Mouse (Mus musculus) gastrocnemius, postnatal 36 days (tissue): Measurements from ENCODE around the gene Tubgcp3. TPM values are rescaled to one million over a fixed set of nuclear protein-coding genes. Genes with fewer than 3 reads are reported as not detected.
A peak's percentile ranks its signal among the peaks of the same experiment; 100 is the strongest.
"Not testable (repeated sequence)": the region's sequence is repeated elsewhere in the genome, so short reads cannot be mapped to it uniquely, and the experiment has no call there.

ENCODE experiments used
- DNase-seq, 2 experiments: peaks; one replicate each; pipeline ENCODE4 v3.0.0; 2022
- intact Hi-C: fragments of 180-260 bp; cut with DNase I; formaldehyde crosslinking; loops from one replicate; pipeline ENCODE4 v1.15.1; 2025
- total RNA-seq, 2 experiments: library from RNA; stranded (reverse); gene quantifications; 2 replicates each; pipeline ENCODE4 v1.2.3; 2021

The Tubgcp3 gene
- total RNA-seq, 2 experiments from 2014 or later: 7.2 to 8.3 TPM

DNA sequence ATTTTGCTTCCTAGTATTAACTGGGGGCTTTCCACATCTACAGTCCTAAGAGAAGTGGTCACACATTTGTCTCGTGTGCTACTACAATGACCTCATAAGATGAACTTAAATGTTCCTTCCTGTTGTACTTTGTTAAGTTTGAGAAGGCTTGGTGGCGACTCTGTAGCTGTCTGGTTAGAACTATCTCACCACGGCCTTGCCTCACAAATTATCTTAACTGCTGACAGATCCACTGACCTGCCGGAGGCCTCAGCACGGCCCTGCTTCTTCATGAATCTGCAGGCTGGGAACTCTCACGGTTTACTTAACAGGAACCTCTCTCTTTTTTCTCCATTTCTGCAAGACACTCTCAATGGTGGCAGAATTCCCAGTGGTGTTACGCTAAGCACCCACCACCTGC, 27.2 kb downstream of the Tubgcp3 start:
- intact Hi-C loops: no loop called here
- DNase-seq: no peak

DNA sequence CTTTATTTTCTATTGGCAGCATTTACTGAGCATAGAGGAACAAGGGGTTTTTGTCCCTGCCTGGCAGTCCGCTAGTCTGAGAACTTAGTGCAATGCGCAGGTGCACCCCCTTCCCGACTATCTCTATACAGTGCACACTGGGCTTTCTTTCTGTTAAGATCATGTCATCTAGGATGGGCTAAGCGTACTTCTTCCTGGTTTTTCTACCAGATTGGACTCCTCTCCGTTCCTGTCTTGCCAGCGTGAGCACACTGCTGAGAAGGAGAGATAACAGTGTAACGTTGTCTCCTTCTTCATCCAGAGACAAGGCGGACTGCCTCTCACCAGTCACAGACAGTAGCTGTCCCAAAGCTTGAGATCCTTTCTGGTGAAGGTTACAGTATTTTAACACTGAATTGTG, 27.7 kb downstream of the Tubgcp3 start:
- intact Hi-C loops: no loop called here
- DNase-seq: no peak

DNA sequence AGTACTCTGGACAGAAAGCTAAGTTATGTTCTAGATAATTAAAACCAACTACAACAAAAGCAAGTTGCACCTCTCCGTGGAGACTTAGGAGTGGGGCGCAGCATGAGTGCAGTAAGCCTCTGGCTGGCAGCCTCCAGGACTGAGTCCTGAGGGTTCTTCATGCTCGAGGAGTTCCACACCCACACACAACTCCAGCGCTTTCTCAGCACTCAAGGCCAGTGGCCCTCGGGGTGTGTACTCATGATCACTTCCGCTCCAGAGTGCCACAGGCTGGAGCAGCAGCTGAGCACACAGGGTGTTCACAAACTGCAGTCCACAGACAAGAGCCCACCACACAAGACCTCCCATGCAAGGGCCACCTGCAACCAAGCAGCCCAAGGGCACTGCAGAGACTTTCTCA, 30.5 kb downstream of the Tubgcp3 start:
- intact Hi-C loops: no loop called here
- no peak for DNase-seq

DNA sequence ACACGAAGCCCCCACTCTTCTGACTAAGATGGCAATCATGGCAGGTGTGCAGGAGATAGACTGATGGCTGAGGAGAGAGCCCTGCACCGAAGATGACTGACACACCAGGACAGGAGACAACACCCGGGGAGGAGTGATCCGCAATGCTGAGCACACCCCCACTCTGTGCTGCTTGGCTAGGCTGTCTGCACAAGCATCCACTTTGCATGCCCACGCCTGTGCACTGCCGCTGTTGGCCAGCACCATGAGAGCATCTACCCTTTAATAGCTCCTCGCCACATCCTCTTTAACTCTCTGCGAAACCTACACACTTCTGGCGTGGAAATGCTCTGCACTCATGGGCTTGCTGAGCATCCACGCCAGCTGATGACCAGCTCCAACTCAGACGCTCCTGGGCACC, 33.6 kb downstream of the Tubgcp3 start:
- intact Hi-C loops: no loop called here
- DNase-seq: no peak

DNA sequence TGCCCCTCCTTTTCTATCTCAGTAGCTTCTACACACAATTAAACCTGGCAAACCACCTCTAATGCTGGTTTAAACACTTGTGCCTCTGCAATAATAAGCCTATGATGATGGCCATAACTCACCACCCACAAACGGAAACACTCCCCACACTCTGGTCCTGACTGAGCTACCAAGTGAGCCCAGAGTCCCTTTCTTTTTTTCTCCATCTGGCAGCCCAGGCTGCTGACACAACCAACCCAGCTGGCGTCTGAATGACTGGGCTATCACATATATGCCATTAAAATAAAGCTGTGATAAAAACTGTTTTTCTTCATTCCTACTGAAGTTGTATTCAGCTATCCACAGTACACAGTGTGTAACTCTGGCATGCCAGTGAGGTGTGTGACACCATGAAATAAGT, 36.7 kb downstream of the Tubgcp3 start:
- no peak for DNase-seq
- intact Hi-C loops: no loop called here

DNA sequence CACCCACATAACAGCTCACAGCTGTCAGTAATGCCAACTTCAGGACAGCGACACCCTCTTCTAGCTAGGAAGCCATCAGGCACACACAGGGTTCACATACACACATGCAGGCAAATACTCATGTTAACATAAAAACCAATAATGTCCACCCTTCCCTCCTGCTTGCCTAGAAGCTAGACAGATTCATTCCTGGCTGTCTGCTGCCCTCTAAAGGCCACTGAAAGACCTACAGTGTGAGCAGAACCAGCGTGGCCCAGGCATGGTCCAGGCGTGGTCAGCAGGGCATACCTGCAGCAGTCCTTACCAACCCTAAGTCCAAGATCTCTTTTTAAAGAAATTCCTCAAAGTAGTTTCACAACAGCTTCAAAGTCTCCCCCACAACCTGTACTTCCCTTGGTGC, 43.0 kb downstream of the Tubgcp3 start:
- no peak for DNase-seq
- intact Hi-C loops: no loop called here

DNA sequence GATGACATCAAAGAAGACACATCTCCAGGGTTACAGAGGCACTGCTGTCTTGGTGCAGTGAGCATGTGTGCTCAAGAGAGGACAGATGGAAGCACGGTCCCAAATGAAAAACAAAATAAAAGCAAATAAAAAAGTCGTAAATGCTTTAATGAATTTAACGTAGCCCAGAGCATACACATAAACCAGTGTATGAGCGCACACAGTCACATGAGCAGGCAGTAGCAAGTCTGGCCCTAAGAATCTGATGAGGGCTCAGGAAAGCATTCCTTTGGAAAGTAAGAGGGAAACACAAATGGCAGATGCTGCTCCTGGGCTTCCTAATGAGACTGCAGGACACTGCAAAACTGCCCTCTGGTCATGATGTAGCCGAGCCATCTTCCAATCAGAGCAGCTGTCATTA, 46.2 kb downstream of the Tubgcp3 start:
- intact Hi-C loops: no loop called here
- no peak for DNase-seq

DNA sequence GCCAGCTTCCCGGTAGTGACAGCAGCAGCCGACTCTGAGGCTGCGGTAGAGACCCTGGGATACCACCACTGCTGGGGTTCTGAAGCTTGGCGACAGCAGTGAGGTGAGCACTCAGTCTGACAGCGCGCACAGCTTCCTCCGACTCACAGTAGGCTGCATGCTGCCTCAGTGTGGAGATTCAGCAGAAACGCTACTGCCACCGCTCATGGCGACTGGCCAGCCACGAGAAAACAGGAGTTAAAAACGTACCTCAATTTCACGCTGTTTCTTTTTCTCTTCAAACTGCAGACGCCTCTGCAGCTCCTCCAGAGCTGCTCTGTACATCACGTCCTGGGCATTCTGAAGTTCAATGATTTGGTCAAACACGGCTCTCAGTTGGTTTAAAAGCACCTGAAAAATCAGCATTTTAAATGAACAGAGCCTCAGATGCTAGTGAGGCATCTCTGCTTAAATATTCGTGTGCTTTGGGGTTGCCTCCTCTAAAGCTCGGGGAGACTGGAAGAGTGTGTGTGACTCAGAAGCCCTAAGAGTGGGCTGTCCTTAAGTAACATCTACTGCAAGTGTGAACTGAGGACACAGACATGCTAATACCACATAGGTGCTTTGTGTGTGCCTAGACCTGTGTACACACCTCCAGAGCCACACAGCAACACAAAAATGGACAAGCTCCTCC, 50.4 kb downstream of the Tubgcp3 start:
- DNase-seq: no peak
- intact Hi-C loops: no loop called here

DNA sequence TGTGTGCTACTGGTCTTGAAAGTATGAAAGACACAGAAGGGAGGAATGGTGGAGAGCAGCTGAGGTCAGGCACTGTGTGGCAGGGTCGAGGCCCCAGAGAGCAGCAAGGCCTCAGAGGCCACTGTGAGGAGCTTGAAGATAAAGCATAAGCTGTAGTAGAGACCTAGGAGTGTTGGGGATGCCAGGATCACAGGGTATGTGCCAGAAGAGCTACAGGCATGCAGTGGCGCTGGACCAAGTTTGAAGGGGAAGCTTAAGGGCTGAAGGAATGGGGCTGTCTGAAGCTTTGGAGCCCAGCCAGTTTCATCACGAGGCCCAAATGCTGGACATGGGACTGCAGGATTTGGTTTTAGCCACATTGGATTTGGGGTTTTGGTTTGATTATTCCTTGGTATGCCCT, 54.7 kb downstream of the Tubgcp3 start:
- intact Hi-C loops, DNase-seq: not testable (repeated sequence)

DNA sequence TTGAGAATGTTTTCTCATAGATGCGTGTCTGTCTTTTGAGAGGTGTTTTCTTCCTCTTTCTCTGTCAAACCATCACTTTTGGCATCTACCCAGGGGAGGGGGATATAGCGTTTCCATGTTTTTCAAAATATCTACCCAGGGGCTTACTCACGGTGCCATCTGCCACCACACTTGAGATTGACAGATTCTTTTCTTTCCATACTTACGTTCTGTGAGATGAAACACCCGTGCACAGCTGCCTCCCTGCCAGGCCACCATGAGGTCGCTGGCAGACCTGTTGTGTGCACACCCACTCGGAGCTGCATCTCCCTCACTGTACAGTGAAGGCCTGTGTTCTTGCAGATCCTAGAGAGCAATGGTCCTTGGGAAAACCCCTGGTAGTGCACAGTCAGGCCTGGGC, 58.8 kb downstream of the Tubgcp3 start:
- intact Hi-C loops: no loop called here
- no peak for DNase-seq

DNA sequence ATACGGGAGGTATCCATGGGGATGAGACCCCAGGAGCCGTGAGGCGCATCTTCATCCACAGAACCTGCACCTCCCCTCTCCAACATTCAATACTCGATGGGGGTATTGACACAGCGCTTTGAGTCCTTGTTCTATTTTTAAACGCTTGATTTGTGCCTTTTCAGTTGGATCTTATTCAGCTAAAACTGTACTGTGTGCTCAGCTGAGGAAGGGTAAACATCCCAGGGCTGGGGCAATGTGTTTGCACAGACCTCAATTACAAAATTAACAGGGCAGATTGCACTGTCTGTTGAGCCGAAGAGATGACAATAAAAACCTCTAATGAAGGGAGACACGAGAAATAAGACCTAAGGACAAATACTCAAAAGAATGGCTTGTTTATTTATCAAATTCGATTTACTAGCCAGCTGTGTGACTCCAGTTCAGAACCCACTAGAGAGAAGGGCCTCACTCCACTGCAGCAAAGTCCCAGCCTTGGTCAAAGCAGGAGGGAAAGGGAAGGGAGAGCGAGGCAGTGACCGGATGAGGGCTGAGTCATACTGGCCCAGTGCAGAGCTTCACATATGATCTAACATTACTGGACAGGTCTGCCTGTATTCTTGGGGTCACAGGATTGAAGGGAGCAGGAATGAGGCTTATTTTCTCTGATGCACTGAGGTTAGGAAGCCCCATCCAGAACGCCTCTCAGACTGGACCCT, 62.1 kb downstream of the Tubgcp3 start:
- intact Hi-C loops: loop anchor here (5.0 kb wide), 2 partner anchors 67 to 653 kb away; no protein-coding TSS in a partner anchor

DNA sequence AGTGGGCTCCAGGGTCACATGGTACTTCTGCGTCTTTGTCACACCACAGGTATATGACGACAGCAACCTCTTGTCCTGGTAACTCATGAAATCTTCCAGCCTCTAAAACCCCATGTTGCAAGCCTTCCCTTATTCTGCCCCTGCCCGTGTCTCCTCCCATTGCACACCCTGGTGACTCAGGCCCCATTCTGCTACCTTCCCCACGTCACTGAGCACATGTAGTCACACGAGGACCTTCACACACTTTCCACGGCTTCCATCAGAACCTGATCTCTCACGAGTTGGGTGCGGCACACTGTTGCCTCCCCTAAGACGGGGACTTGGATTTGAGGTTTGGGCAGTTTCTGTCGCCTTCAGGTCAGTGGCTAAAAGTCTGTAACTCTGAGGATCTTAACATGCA, 63.2 kb downstream of the Tubgcp3 start:
- no peak for DNase-seq
- intact Hi-C loops: loop anchor here (5.0 kb wide), 2 partner anchors 68 to 652 kb away; no protein-coding TSS in a partner anchor

More for the DNA sequence above, 62.1 kb downstream of the Tubgcp3 start:
- DNase-seq: no peak

DNA sequence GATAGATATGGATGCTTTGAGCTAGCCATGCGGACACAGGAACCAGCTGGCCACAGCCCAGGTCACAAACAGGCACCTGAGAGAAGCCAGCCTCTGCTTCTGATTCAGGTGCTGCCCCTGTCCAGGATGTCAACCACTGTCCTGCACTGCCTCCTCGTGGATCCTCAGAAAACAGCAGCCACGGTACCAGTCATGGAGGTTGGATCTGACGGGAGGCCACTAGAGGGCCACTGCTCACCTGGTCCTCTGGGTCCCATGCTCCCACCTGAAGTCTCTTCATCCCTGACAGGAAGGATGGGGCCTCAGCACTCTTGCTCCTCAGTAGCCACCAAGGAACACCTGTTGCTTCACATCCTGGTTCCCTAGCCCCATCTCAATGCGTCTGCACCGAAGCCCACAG, 64.8 kb downstream of the Tubgcp3 start:
- DNase-seq: peak; percentile 45 to 53
- intact Hi-C loops: loop anchor here (5.0 kb wide), 2 partner anchors 70 to 650 kb away; no protein-coding TSS in a partner anchor

DNA sequence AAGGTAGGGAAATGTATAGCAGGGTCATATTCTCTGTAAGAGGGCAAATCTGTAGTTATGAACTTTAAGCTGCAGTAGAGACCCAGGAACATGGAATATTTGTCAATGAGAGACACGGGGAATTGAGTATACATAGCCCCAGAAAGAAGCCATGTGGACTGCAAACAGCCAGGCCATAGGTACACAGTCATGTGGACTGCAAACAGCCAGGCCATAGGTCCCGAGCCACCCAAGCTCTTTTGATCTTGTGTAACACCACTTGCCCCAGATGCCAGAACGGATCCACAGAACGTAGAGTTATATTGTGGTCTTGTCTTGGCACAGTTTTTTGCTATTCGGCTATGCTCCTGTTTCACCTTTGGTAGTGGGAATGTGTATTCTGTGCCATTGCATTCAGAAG, 88.3 kb downstream of the Tubgcp3 start:
- intact Hi-C loops: no loop called here
- DNase-seq: no peak

DNA sequence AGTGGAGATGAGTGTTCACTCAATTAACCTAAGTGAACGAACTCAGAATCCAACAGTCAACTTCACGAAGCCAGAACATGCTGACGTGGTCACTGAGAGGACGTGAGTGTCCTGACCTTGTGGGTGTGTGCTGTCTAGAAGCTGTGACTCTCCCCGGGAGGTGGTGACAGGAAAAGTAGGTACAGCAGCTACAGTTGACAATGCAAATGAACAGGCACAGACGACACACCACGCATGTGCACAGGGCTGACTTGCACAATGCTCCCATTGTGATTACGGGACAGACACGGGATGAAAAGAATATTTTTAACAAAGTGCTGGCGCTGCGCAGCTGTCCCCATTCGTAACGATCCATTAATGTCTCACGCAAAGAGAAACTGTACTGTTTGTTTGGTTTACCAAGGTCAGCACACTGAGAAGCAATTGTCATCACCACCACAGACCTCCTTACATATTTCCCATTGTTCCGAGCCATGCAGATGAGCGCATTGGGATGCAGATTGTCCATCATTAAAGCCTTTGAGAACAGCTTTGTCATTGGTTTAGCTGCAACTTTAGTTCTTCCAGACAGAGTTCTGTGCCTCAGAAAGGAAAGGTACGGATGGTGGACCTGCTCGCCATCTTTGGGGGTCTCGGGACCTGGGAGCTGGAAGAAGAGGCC, 92.6 kb downstream of the Tubgcp3 start:
- intact Hi-C loops, DNase-seq: not testable (repeated sequence)

DNA sequence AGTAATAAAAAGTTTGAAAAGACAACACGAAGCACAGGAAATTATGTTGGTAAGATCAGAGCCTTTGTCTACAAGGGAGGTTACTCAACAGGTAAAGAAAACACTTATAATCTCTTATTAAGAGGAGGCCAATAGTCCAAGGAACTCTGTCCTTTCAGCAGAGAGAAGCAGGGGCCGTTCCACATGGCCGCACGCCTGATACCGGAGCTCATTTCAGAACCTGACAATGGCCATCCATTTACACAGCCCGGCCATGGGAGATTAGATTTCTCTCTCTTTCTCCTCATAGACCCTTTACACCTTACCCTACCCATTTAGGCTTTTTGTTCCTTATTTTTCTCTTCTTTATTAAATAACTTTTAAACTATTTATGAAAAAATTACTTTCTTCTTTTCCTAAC, 95.3 kb downstream of the Tubgcp3 start:
- no peak for DNase-seq
- intact Hi-C loops: no loop called here

DNA sequence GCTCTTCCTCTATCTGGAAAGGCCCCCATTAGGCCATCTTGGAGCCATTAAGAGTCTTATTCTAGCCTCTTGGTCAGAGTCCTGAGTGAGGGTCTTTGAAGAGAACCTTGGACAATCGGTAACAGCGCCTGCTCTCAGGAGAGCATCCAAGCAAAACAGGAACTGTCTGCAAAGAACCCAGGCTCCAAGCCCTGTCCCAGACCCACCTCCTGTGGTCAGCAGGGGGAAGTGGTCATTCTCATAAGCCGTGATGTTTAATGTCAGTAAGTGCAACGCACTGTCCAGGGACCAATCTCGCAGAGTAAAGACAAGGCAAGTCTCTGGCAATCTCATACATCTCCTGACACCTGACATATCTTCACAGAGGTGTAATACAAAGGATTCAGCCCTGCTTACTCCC, 96.0 kb downstream of the Tubgcp3 start:
- intact Hi-C loops: no loop called here

DNA sequence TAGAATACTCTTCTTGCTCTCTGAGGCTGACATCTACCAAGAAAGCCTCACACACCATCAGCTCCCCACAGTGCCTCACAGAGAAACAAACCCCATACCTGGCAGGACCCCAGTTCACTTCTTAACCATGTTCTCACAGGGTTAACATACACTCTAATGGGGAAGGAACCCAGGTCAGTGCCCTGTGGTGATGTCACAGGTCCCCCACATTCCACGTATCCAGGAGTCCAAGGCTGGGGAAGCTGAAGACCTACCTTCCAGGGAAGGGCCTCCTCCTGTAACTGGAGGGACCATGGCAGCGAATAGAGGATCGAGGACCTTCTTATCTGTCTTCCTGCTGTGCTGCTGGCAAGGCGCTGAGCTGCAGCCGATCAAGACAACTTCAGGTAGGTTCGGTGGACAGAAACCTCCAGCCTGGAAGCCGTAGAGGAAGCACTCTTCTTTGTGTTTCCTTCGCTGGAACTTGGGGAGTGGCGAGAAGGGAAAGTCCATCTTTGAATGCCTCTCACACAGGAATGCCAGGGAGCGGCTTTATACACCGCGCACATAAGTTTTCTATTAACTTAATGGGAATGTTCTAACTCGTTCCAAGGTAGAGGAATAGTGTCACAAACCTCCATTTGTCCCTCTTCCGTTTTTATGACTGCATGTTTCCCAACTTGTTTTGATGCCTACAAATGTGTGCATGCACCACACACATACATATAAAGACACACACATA, 99.1 kb downstream of the Tubgcp3 start, which contains the start of gene Spaca7:
Gene Spaca7, plus strand, starts transcription at position 216 of the 721 bp plus-strand sequence.
- intact Hi-C loops: no loop called here
- DNase-seq: no peak

More for the DNA sequence above, 96.0 kb downstream of the Tubgcp3 start:
- DNase-seq: no peak

DNA sequence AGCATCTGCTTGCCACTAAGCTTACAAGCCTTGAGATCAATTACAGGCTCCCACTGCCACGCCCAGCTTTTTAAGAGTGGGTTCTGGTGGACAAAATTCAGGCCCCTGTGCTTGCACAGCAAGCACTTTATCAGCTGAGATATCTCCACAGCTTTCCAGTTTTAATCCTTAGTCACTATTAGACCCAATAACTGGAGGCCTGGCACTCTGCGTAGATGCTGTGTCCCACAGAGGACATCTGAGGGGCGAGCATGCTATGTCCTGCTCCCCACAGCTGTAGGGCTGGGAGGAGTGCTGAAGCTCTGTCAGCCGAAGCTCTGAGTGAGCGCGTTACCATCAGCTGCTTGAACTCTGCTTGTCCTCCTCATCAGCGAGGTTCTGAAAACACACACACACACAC, 105.5 kb downstream of the Tubgcp3 start:
- no peak for DNase-seq
- intact Hi-C loops: no loop called here

DNA sequence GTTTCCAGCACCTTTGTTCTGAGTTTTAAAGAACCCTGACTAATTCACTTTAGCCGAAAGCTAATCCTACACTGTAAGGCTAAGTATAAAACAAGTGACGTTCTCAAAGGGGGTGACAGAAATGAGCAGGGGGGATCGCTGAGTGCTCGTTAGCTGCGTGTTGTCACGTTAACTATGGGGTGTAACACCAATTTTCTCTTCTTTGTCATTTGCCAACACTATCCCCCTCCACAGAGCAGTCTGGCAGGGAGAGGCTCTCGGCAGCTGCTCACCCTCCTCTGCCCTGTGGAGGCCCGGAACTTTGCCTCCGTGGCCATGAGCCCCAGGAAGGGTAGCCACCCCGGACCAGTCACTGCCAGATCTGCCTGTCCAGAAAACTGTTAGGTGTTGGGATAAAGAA, 106.6 kb downstream of the Tubgcp3 start:
- DNase-seq: no peak
- intact Hi-C loops: no loop called here

DNA sequence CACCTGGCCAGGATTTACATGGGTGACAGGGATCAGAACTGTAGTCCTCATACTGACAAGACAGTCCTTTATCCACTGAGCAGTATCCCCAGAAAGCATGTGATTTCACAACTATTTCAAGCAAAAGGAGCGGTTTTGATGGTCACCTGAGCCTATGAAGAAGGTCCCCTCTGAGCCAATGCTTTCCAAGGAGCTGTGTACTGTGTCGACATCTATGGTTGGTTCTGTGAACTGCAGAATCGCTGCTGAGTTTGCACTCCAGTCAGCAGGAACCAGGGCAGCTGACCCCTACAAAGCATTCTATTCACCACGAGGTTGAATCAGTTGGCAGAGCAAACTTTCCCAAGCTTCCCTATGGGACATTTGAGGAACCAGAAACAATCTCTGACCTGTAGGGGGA, 107.7 kb downstream of the Tubgcp3 start:
- intact Hi-C loops: no loop called here
- no peak for DNase-seq
